Mouse (Mus musculus) heart, embryonic 14.5 days (tissue): ENCODE measurements around the gene Ecel1. TPM values are rescaled to one million over a fixed set of nuclear protein-coding genes. Genes with fewer than 3 reads are reported as not detected.

Source experiments
- ATAC-seq: fragments of 200-750 bp; cut with Nextera tagmentation; 2 replicates; pipeline ENCODE4 v1.8.0; 2017; ENCODE audit warnings: low read depth, moderate TSS enrichment; ENCODE audit not compliant: insufficient number of reproducible peaks, insufficient read depth, low FRiP score
- H3K27ac ChIP-seq, 2 experiments: fragments of 200-500 bp in 1 of 2; fragments of 300-500 bp in 1 of 2; sonication (generic) in 1 of 2; replicated peaks in 1 of 2; 2 replicates each; pipeline ENCODE4 v1.5.1; 2012 to 2014; ENCODE audit warnings: low read depth in 2 of 2, low read length in 2 of 2, control low read depth in 1 of 2, mild to moderate bottlenecking in 1 of 2, mixed read lengths in 1 of 2; ENCODE audit not compliant: control insufficient read depth in 1 of 2, insufficient read depth in 1 of 2
- H3K27me3 ChIP-seq: fragments of 300-500 bp; sonication (generic); 2 replicates; pipeline ENCODE4 v1.6.1; 2014; ENCODE audit warnings: mild to moderate bottlenecking, low read length, control low read depth; ENCODE audit not compliant: control insufficient read depth, insufficient read depth
- H3K36me3 ChIP-seq: fragments of 300-500 bp; sonication (generic); 2 replicates; pipeline ENCODE4 v1.6.1; 2014; ENCODE audit warnings: mild to moderate bottlenecking, control low read depth, low read length, mixed read lengths; ENCODE audit not compliant: control insufficient read depth, insufficient read depth
- H3K4me1 ChIP-seq, 2 experiments: fragments of 200-500 bp in 1 of 2; fragments of 300-500 bp in 1 of 2; sonication (generic) in 1 of 2; 2 replicates each; pipeline ENCODE4 v1.6.1; 2012 to 2014; ENCODE audit warnings: low read length in 2 of 2, control low read depth in 1 of 2, mixed read lengths in 1 of 2; ENCODE audit not compliant: control insufficient read depth in 2 of 2, insufficient read depth in 2 of 2
- H3K4me2 ChIP-seq: fragments of 300-500 bp; sonication (generic); 2 replicates; pipeline ENCODE4 v1.6.1; 2014; ENCODE audit warnings: mild to moderate bottlenecking, low read length
- H3K4me3 ChIP-seq, 2 experiments: fragments of 200-500 bp in 1 of 2; fragments of 300-500 bp in 1 of 2; sonication (generic) in 1 of 2; 2 replicates each; pipeline ENCODE4 v1.5.1; 2012 to 2014; ENCODE audit warnings: low read length in 2 of 2, mild to moderate bottlenecking in 2 of 2, control low read depth in 1 of 2, low read depth in 1 of 2, moderate library complexity in 1 of 2; ENCODE audit not compliant: control insufficient read depth in 1 of 2, insufficient read depth in 1 of 2
- H3K9ac ChIP-seq: fragments of 300-500 bp; sonication (generic); 2 replicates; pipeline ENCODE4 v1.6.1; 2014; ENCODE audit warnings: mild to moderate bottlenecking, low read length
- H3K9me3 ChIP-seq: fragments of 300-500 bp; sonication (generic); 2 replicates; pipeline ENCODE4 v1.6.1; 2016; ENCODE audit warnings: low read length, control low read depth; ENCODE audit not compliant: control insufficient read depth
- WGBS: fragments of 180-500 bp; shearing (Covaris S2); extraction: QIAGEN DNeasy Blood & Tissue Kit; methylation state at CpG from one replicate; pipeline ENCODE4 v1.1.7; 2014; 5-methylcytosine and 5-hydroxymethylcytosine counted together
- polyA plus RNA-seq: library from polyadenylated mRNA; unstranded; fragments of >200 nt; fragmentation: Nextera tagmentation; extraction: Ambion mirVana; gene quantifications from 2 replicates; pipeline ENCODE4 v1.2.1, GENCODE M21; 2014

The Ecel1 gene
- polyA plus RNA-seq, 1 experiment from 2014 or later: 1.7 TPM

GRCm38 (mm10) chr1:87124673-87125072 lies 31.6 kb downstream of the Ecel1 start, which contains the start of gene Akp3:
Gene Akp3 (plus strand): TSS chr1:87124973.
- peaks cover 45% of the 10 kb centered on the region for H3K27me3 ChIP-seq
- ATAC-seq: no peak
- no peak within 1 kb of the TSS for H3K9ac ChIP-seq

GRCm38 (mm10) chr1:87114784-87115183 lies 41.5 kb downstream of the Ecel1 start:
- Histone ChIP-seq H3K36me3 (no peaks in the 10 kb centered on the region), H3K4me3 (no peak overlapping the region), H3K4me2 (no peak overlapping the region), H3K27ac (no peak overlapping the region), H3K9me3 (no peaks in the 10 kb centered on the region), H3K4me1 (no peaks in the 10 kb centered on the region), H3K9ac (no peak overlapping the region), H3K27me3 (no peaks in the 10 kb centered on the region)
- no peak for ATAC-seq
- 55% methylated on average over 1 of the region's 1 CpGs for WGBS

More at GRCm38 (mm10) chr1:87124673-87125072, 31.6 kb downstream of the Ecel1 start, which contains the start of gene Akp3:
- Histone ChIP-seq H3K36me3 (no peaks in the 10 kb centered on the region), H3K9me3 (no peaks in the 10 kb centered on the region), H3K4me2 (no peak within 1 kb of the TSS), H3K4me1 (peaks cover 0 to 4% of the 10 kb centered on the region in 2 experiments; a peak in 1 of 4 replicates), H3K27ac (no peak within 1 kb of the TSS), H3K4me3 (no peak within 1 kb of the TSS)
- 76% methylated on average over 6 of the region's 6 CpGs for WGBS

- no peak for ATAC-seq
- H3K36me3 ChIP-seq: no peaks in the 10 kb centered on the region
- H3K27me3 ChIP-seq: no peaks in the 10 kb centered on the region
- no peaks in the 10 kb centered on the region for H3K9me3 ChIP-seq
- no peak overlapping the region for H3K4me2 ChIP-seq
- no peak overlapping the region for H3K9ac ChIP-seq
- no peak overlapping the region for H3K4me3 ChIP-seq
- WGBS: 45% methylated on average over 9 of the region's 9 CpGs
- no peaks in the 10 kb centered on the region for H3K4me1 ChIP-seq
- no peak overlapping the region for H3K27ac ChIP-seq
Measured at GRCm38 (mm10) chr1:87111719-87112354, 44.5 kb downstream of the Ecel1 start.

GRCm38 (mm10) chr1:87108564-87108963 lies 47.8 kb downstream of the Ecel1 start:
- Histone ChIP-seq H3K9ac (no peak overlapping the region), H3K4me1 (no peaks in the 10 kb centered on the region), H3K4me2 (no peak overlapping the region), H3K36me3 (no peaks in the 10 kb centered on the region), H3K9me3 (no peaks in the 10 kb centered on the region), H3K27ac (no peak overlapping the region), H3K4me3 (no peak overlapping the region), H3K27me3 (no peaks in the 10 kb centered on the region)
- WGBS: 88% methylated on average over 4 of the region's 4 CpGs
- ATAC-seq: no peak

- Histone ChIP-seq H3K4me3 (no peak overlapping the region), H3K9ac (no peak overlapping the region), H3K36me3 (no peaks in the 10 kb centered on the region), H3K9me3 (no peaks in the 10 kb centered on the region), H3K4me2 (no peak overlapping the region), H3K27me3 (0 out of 2 replicates have a peak, but pooled peaks cover 4% of the 10 kb centered on the region), H3K4me1 (no peaks in the 10 kb centered on the region), H3K27ac (no peak overlapping the region)
- ATAC-seq: no peak
- WGBS: 73% methylated on average over 8 of the region's 8 CpGs
Measured at GRCm38 (mm10) chr1:87106536-87106935, 49.8 kb downstream of the Ecel1 start.

- H3K27me3 ChIP-seq: 0 out of 2 replicates have a peak, but pooled peaks cover 4% of the 10 kb centered on the region
- no peak overlapping the region for H3K4me3 ChIP-seq
- H3K9me3 ChIP-seq: no peaks in the 10 kb centered on the region
- H3K4me1 ChIP-seq: no peaks in the 10 kb centered on the region
- no peak for ATAC-seq
- no peak overlapping the region for H3K9ac ChIP-seq
- WGBS: 74% methylated on average over 1 of the region's 1 CpGs
- H3K4me2 ChIP-seq: no peak overlapping the region
- H3K27ac ChIP-seq: no peak overlapping the region
- no peaks in the 10 kb centered on the region for H3K36me3 ChIP-seq
Measured at GRCm38 (mm10) chr1:87103936-87104335, 52.4 kb downstream of the Ecel1 start.

- Histone ChIP-seq H3K4me2 (no peak overlapping the region), H3K4me3 (no peak overlapping the region), H3K27ac (no peak overlapping the region), H3K4me1 (peaks cover 0 to 2% of the 10 kb centered on the region in 2 experiments; a peak in 1 of 4 replicates), H3K9ac (no peak overlapping the region), H3K27me3 (0 out of 2 replicates have a peak, but pooled peaks cover 4% of the 10 kb centered on the region), H3K36me3 (no peaks in the 10 kb centered on the region), H3K9me3 (no peaks in the 10 kb centered on the region)
- 73% methylated on average over 3 of the region's 3 CpGs for WGBS
- no peak for ATAC-seq
Measured at GRCm38 (mm10) chr1:87102114-87102513, 54.2 kb downstream of the Ecel1 start.

GRCm38 (mm10) chr1:87101411-87101810 lies 54.9 kb downstream of the Ecel1 start, which contains the start of gene Alpi:
Gene Alpi (minus strand): TSS chr1:87101606.
- Histone ChIP-seq H3K4me1 (peaks cover 0 to 2% of the 10 kb centered on the region in 2 experiments; a peak in 1 of 4 replicates), H3K27me3 (0 out of 2 replicates have a peak, but pooled peaks cover 4% of the 10 kb centered on the region), H3K9ac (no peak within 1 kb of the TSS), H3K9me3 (no peaks in the 10 kb centered on the region), H3K4me2 (no peak within 1 kb of the TSS), H3K36me3 (no peaks in the 10 kb centered on the region), H3K4me3 (no peak within 1 kb of the TSS), H3K27ac (no peak within 1 kb of the TSS)
- WGBS: 87% methylated on average over 1 of the region's 1 CpGs
- ATAC-seq: no peak
